Mouse (Mus musculus): Measurements from ENCODE around the gene Rhou. TPM values are rescaled to one million over a fixed set of nuclear protein-coding genes. Genes with fewer than 3 reads are reported as not detected.

The Rhou gene
- polyA plus RNA-seq, 1 experiment from 2014 or later, result 5.8 TPM

- no peak overlapping the region for H3K27ac ChIP-seq (ENCODE audit: low read length)
- 66% methylated on average over 9 of the region's 9 CpGs for WGBS
- H3K4me2 ChIP-seq (replicated peaks; ENCODE audit: low read depth, low read length), result no peak overlapping the region
- H3K9ac ChIP-seq (replicated peaks; ENCODE audit: low read depth), result no peak overlapping the region
- DNase-seq (ENCODE audit: low spot score) (no peak), ATAC-seq (no peak)
- no peaks in the 10 kb centered on the region for H3K9me3 ChIP-seq (ENCODE audit: low read length)
- no peaks in the 10 kb centered on the region for H3K4me1 ChIP-seq (ENCODE audit: insufficient read depth, low read depth, low read length)
- H3K27me3 ChIP-seq (replicated peaks; ENCODE audit: insufficient read depth, low read length), result no peaks in the 10 kb centered on the region
- no peaks in the 10 kb centered on the region for H3K36me3 ChIP-seq (ENCODE audit: insufficient read depth, low read length)
- H3K4me3 ChIP-seq (ENCODE audit: low read depth, low read length), result no peak overlapping the region
- TF ChIP-seq EP300 (IDR thresholded peaks at IDR 0.05) (no peak), CTCF (IDR thresholded peaks at IDR 0.05) (no peak)
Observed at GRCm38 (mm10) chr8:123696167-123696566, 42.4 kb downstream of the Rhou start.

GRCm38 (mm10) chr8:123697329-123697728, 43.6 kb downstream of the Rhou start:
- no peaks in the 10 kb centered on the region for H3K36me3 ChIP-seq (ENCODE audit: insufficient read depth, low read length)
- ATAC-seq, result no peak
- no peak overlapping the region for H3K9ac ChIP-seq (replicated peaks; ENCODE audit: low read depth)
- no peak for DNase-seq (ENCODE audit: low spot score)
- no peak overlapping the region for H3K4me3 ChIP-seq (ENCODE audit: low read depth, low read length)
- H3K27ac ChIP-seq (ENCODE audit: low read length), result no peak overlapping the region
- H3K4me1 ChIP-seq (ENCODE audit: insufficient read depth, low read depth, low read length), result no peaks in the 10 kb centered on the region
- H3K27me3 ChIP-seq (replicated peaks; ENCODE audit: insufficient read depth, low read length), result no peaks in the 10 kb centered on the region
- no peak for TF ChIP-seq EP300 (IDR thresholded peaks at IDR 0.05)
- no peaks in the 10 kb centered on the region for H3K9me3 ChIP-seq (ENCODE audit: low read length)
- 52% methylated on average over 5 of the region's 5 CpGs for WGBS
- no peak overlapping the region for H3K4me2 ChIP-seq (replicated peaks; ENCODE audit: low read depth, low read length)

GRCm38 (mm10) chr8:123700399-123701070, 46.8 kb downstream of the Rhou start:
- peak; percentile 6; the same call in 1 of the 2 replicates for ATAC-seq
- Histone ChIP-seq H3K36me3 (ENCODE audit: insufficient read depth, low read length) (no peaks in the 10 kb centered on the region), H3K4me1 (ENCODE audit: insufficient read depth, low read depth, low read length) (no peaks in the 10 kb centered on the region), H3K9ac (replicated peaks; ENCODE audit: low read depth) (no peak overlapping the region), H3K4me2 (replicated peaks; ENCODE audit: low read depth, low read length) (no peak overlapping the region), H3K27ac (ENCODE audit: low read length) (no peak overlapping the region), H3K9me3 (ENCODE audit: low read length) (no peaks in the 10 kb centered on the region), H3K4me3 (ENCODE audit: low read depth, low read length) (no peak overlapping the region), H3K27me3 (replicated peaks; ENCODE audit: insufficient read depth, low read length) (no peaks in the 10 kb centered on the region)
- DNase-seq (ENCODE audit: low spot score), result no peak
- TF ChIP-seq EP300 (IDR thresholded peaks at IDR 0.05) (no peak), CTCF (IDR thresholded peaks at IDR 0.05) (no peak)
- 52% methylated on average over 12 of the region's 12 CpGs for WGBS

GRCm38 (mm10) chr8:123701952-123702587, 48.3 kb downstream of the Rhou start:
- TF ChIP-seq CTCF (IDR thresholded peaks at IDR 0.05), result no peak
- TF ChIP-seq EP300 (IDR thresholded peaks at IDR 0.05), result no peak
- ATAC-seq (peak; percentile 76), DNase-seq (ENCODE audit: low spot score) (peak; percentile 78)
- Histone ChIP-seq H3K4me2 (replicated peaks; ENCODE audit: low read depth, low read length) (no peak overlapping the region), H3K27ac (ENCODE audit: low read length) (peak overlapping the region; percentile 33; the same call in 1 of the 2 replicates), H3K27me3 (replicated peaks; ENCODE audit: insufficient read depth, low read length) (no peaks in the 10 kb centered on the region), H3K4me1 (ENCODE audit: insufficient read depth, low read depth, low read length) (no peaks in the 10 kb centered on the region), H3K4me3 (ENCODE audit: low read depth, low read length) (no peak overlapping the region), H3K36me3 (ENCODE audit: insufficient read depth, low read length) (no peaks in the 10 kb centered on the region), H3K9ac (replicated peaks; ENCODE audit: low read depth) (no peak overlapping the region; the same call in 1 of the 2 replicates), H3K9me3 (ENCODE audit: low read length) (no peaks in the 10 kb centered on the region)
- 31% methylated on average over 15 of the region's 15 CpGs for WGBS

- Histone ChIP-seq H3K4me2 (replicated peaks; ENCODE audit: low read depth, low read length) (no peak overlapping the region), H3K27me3 (replicated peaks; ENCODE audit: insufficient read depth, low read length) (no peaks in the 10 kb centered on the region), H3K4me3 (ENCODE audit: low read depth, low read length) (no peak overlapping the region), H3K4me1 (ENCODE audit: insufficient read depth, low read depth, low read length) (no peaks in the 10 kb centered on the region), H3K9me3 (ENCODE audit: low read length) (no peaks in the 10 kb centered on the region), H3K27ac (ENCODE audit: low read length) (no peak overlapping the region), H3K9ac (replicated peaks; ENCODE audit: low read depth) (0 out of 2 replicates have a peak overlapping the region, but pooled peaks have one; percentile 9), H3K36me3 (ENCODE audit: insufficient read depth, low read length) (no peaks in the 10 kb centered on the region)
- ATAC-seq (no peak), DNase-seq (ENCODE audit: low spot score) (no peak)
- 49% methylated on average over 5 of the region's 5 CpGs for WGBS
- TF ChIP-seq EP300 (IDR thresholded peaks at IDR 0.05) (no peak), CTCF (IDR thresholded peaks at IDR 0.05) (no peak)
Observed at GRCm38 (mm10) chr8:123705376-123705775, 51.6 kb downstream of the Rhou start.

- Histone ChIP-seq H3K4me2 (replicated peaks; ENCODE audit: low read depth, low read length) (no peak overlapping the region), H3K9me3 (ENCODE audit: low read length) (no peaks in the 10 kb centered on the region), H3K4me3 (ENCODE audit: low read depth, low read length) (no peak overlapping the region), H3K9ac (replicated peaks; ENCODE audit: low read depth) (no peak overlapping the region), H3K27me3 (replicated peaks; ENCODE audit: insufficient read depth, low read length) (no peaks in the 10 kb centered on the region), H3K27ac (ENCODE audit: low read length) (no peak overlapping the region), H3K36me3 (ENCODE audit: insufficient read depth, low read length) (no peaks in the 10 kb centered on the region), H3K4me1 (ENCODE audit: insufficient read depth, low read depth, low read length) (no peaks in the 10 kb centered on the region)
- no peak for DNase-seq (ENCODE audit: low spot score)
- no peak for ATAC-seq
- 85% methylated on average over 16 of the region's 16 CpGs for WGBS
- TF ChIP-seq EP300 (IDR thresholded peaks at IDR 0.05) (no peak), CTCF (IDR thresholded peaks at IDR 0.05) (no peak)
Observed at GRCm38 (mm10) chr8:123707137-123707536, 53.4 kb downstream of the Rhou start.

All from lung, postnatal 0 days (tissue).